Mouse (Mus musculus) small intestine, adult 2 months (tissue): ENCODE data around the gene Zkscan14.

Experiments used
- CTCF ChIP-seq: fragments of 200-500 bp; IDR thresholded peaks from 2 replicates; pipeline ENCODE4 v1.5.1; 2012; ENCODE audit warnings: low read depth, mild to moderate bottlenecking, control low read depth, inconsistent platforms, low read length, moderate library complexity, mixed read lengths; ENCODE audit not compliant: insufficient replicate concordance, insufficient read length; ENCODE audit errors: extremely low read depth
- POLR2A ChIP-seq: fragments of 200-500 bp; IDR thresholded peaks from 2 replicates; pipeline ENCODE4 v1.6.1; 2012; ENCODE audit warnings: low read depth, mild to moderate bottlenecking, control low read depth, inconsistent platforms, low read length, moderate library complexity

DNA sequence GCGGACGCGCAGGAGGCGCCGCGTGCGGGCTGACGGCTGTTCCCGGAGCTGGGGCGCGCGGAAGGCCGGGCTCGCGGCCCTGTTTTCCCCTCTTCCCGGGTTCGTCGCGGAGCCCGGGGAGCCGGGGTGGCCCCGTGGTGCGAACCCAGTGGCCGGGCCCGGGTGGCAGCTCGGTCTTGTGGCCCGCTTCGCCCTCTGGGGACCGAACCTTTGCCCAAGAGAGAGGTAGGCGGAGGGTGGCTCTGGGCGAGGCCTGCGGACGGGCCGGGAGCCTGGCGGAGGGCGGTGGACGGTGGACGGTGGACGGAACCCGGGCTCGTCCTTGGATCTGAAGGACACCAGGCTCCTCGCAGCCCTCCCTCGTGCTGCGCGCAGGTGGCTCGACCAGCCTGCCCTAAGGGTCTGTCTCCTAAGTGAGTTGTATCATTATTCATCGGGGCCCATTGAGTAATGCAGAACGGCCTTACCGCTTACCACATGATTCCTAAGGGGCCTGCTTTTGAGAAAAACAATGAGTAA lies 30.3 kb upstream of the Zkscan14 start:
- no peak for TF ChIP-seq CTCF
- TF ChIP-seq POLR2A, result no peak
